Mouse (Mus musculus) C2C12 (cell line): ENCODE data around the gene Capzb.

ENCODE experiments used
- CEBPB ChIP-seq: IDR thresholded peaks from one replicate; pipeline ENCODE4 v1.6.1; 2011; ENCODE audit warnings: low read depth, mild to moderate bottlenecking, control low read depth, moderate library complexity
- CTCF ChIP-seq: IDR thresholded peaks from one replicate; pipeline ENCODE4 v1.5.1; 2011; ENCODE audit not compliant: control insufficient read depth, insufficient read depth, insufficient read length
- FOSL1 ChIP-seq: IDR thresholded peaks from one replicate; pipeline ENCODE4 v1.8.0; 2011; ENCODE audit warnings: mild to moderate bottlenecking, low read length; ENCODE audit not compliant: poor library complexity, insufficient read depth, severe bottlenecking
- MAX ChIP-seq: IDR thresholded peaks from one replicate; pipeline ENCODE4 v1.6.1; 2011; ENCODE audit warnings: mild to moderate bottlenecking, control low read depth
- MYOD1 ChIP-seq: IDR thresholded peaks from one replicate; pipeline ENCODE4 v1.6.1; 2011; ENCODE audit warnings: low read depth; ENCODE audit not compliant: control insufficient read depth, insufficient read length
- MYOG ChIP-seq: IDR thresholded peaks from one replicate; pipeline ENCODE4 v1.6.1; 2011; ENCODE audit not compliant: control insufficient read depth, insufficient read length; ENCODE audit errors: extremely low read depth
- USF1 ChIP-seq: IDR thresholded peaks from one replicate; pipeline ENCODE4 v1.6.1; 2011; ENCODE audit warnings: low read depth, mild to moderate bottlenecking, control low read depth, moderate library complexity

DNA sequence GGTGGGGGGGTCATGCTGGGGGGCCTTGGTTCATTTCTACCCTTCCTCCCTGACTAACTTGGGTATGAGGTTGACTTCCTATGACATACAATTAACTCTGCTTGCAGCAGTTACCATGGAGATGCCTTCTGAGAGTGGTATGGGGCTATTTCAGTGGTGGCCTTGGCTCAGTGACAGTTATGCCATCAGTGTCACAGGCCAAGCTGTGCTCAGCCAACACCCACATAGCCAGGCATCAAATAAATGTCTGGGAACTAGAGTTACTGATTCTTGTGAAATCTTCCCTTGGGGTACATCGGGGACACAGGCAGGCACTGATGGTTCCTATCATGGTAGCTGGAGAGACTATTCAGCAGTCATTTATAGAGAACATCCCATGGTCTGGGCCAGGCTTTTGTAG lies 75.5 kb downstream of the Capzb start:
- no peak for TF ChIP-seq CTCF
- TF ChIP-seq MYOG, result no peak
- TF ChIP-seq USF1, result no peak
- no peak for TF ChIP-seq FOSL1
- no peak for TF ChIP-seq MAX
- no peak for TF ChIP-seq CEBPB
- no peak for TF ChIP-seq MYOD1
